Mouse (Mus musculus): ENCODE data around the gene Prdx5.

DNA sequence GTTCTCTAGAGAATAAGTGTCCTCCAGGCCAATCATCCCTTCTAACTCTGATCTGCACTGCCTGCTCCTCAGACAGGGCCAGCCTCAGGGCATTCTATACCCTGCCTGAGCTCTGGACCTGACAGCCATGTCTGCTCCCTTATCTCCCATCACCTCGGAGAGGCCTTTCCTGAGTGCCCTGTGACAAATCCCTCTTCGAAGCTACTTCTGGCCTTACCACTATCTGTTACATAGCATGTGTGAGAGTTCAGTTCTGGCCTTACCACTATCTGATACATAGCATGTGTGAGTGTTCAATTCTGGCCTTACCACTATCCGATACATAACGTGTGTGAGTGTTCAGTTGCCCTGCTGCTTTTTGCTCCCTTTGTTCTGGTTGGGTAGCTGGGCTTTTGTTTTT lies 5.4 kb upstream of the Prdx5 start:
- no peak for TF ChIP-seq CTCF (IDR thresholded peaks at IDR 0.05; ENCODE audit: low read depth, low read length)
- no peak for TF ChIP-seq POLR2A (IDR thresholded peaks at IDR 0.05; ENCODE audit: insufficient read depth, low read length)

Measured in ES-Bruce4 (cell line).